ENCODE assay signal across 16 mouse cellular contexts in the genomic region with DNA sequence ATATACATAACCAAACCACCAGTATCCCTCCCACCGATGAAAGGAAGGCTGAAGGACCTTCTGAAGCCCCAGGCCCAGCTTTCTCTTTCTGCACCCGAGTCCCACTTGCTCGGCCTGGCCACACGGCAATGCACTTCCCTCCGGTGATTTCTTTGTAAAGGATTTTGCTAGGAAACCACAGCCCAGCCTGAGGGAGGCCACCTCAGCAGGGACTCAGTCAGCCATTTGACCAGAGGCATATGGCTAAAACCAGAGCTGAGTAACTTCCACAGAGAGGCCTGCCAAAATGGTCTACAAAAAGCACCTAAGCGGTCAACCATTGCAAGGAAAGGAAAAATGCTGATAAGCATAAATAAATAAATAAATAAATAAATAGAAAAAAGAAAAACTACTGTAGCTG.
"Had no signal": no experiment of that assay in that cellular context is flagged by ENCODE, and none has a peak within 500 bp of the region (broad histone marks: within the 10 kb centered on the region; RNA-seq: fewer than 3 reads in every experiment).

No protein-coding gene starts in this region.

- H3K36me3 ChIP-seq: neural tube, embryonic 13.5 days; neural tube, embryonic 15.5 days; stomach, embryonic 15.5 days had no signal

- H3K4me3 ChIP-seq: neural tube, embryonic 13.5 days; neural tube, embryonic 15.5 days; stomach, embryonic 15.5 days had no signal

- H3K4me1 ChIP-seq: stomach, embryonic 15.5 days had no signal

- H3K27me3 ChIP-seq: neural tube, embryonic 13.5 days; neural tube, embryonic 15.5 days; stomach, embryonic 15.5 days had no signal

- H3K9me3 ChIP-seq: neural tube, embryonic 13.5 days; neural tube, embryonic 15.5 days; stomach, embryonic 15.5 days had no signal

- H3K27ac ChIP-seq: neural tube, embryonic 13.5 days; neural tube, embryonic 15.5 days; stomach, embryonic 15.5 days; stomach, postnatal 0 days had no signal

- DNase-seq: retina, postnatal 1 day; right cerebral cortex, adult 18-20 months; right cerebral cortex, postnatal 14 days; right cerebral cortex, postnatal 25 days; right cerebral cortex, postnatal 4 days; spleen, adult 18-20 months; thymus, adult 18-20 months; thymus, adult 2 months; thymus, postnatal 14 days; thymus, postnatal 25 days; thymus, postnatal 36 days; thymus, postnatal 4 days had no signal
